Mouse (Mus musculus) layer of hippocampus, adult 2 months (tissue): ENCODE measurements around the gene Aebp2. TPM values are rescaled to one million over a fixed set of nuclear protein-coding genes. Genes with fewer than 3 reads are reported as not detected.
"Not testable (repeated sequence)": the region's sequence is repeated elsewhere in the genome, so short reads cannot be mapped to it uniquely, and the experiment has no call there.

Source experiments
- DNase-seq, 2 experiments: peaks; one replicate each; pipeline ENCODE4 v3.0.0; 2022; ENCODE audit warnings: low spot score in 2 of 2
- H3K27ac ChIP-seq: fragments of 200-600 bp; 2 replicates; pipeline ENCODE4 v1.8.1; 2022
- H3K4me3 ChIP-seq: fragments of 200-600 bp; 2 replicates; pipeline ENCODE4 v1.8.1; 2022; ENCODE audit warnings: mild to moderate bottlenecking
- CTCF ChIP-seq: fragments of 200-600 bp; conservative IDR thresholded peaks from 2 replicates; pipeline ENCODE4 v1.8.1; 2022; ENCODE audit warnings: antibody characterized with exemption, mild to moderate bottlenecking, moderate library complexity
- total RNA-seq, 2 experiments: library from RNA; stranded (reverse); gene quantifications; 2 replicates each; pipeline ENCODE4 v1.2.3; 2021

The Aebp2 gene
- total RNA-seq, 2 experiments from 2014 or later = 52.3 to 61.4 TPM

DNA sequence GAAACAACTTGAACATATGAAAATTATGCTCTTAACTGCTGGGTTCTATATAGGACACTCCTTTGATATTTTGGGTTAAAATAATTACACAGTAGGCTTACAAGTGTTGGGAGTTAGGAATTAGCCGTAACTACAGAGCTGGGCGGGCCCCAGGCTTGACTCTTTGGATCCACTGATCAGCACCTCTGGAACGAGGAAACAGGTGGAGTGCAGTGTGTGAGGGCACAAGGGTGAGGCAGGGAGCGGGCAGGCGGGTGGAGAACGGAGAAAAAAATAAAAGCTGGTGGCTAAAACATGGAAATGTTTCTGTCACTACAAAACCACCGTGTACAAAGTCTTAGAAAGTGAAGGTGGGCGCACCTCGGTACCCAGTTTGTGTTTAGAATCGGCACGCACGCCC is 20.2 kb downstream of the Aebp2 start:
- DNase-seq = no peak
- no peak overlapping the region for H3K4me3 ChIP-seq
- no peak for TF ChIP-seq CTCF
- H3K27ac ChIP-seq = no peak overlapping the region

DNA sequence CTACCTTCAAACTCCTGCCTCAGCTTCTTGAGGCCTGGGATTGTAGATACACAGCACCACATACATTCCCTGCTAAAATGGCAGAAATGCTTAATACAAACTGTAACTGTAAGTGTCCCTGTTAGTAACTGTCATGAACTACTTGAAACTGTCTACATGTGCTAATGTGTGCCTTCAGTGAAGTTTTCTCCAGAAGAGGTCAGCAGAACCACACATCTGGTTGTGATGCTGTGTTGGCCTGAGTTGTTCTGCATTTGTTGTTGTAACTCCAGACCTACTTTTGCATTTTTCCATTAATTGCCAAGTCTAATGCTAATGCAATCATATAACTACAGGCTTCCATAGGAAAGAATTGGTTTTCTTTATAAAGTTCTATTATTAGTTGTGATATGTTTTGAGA is 23.5 kb downstream of the Aebp2 start:
- H3K4me3 ChIP-seq = no peak overlapping the region
- no peak overlapping the region for H3K27ac ChIP-seq
- no peak for DNase-seq
- TF ChIP-seq CTCF = peak; percentile 35; the same call in 1 of the 2 replicates

DNA sequence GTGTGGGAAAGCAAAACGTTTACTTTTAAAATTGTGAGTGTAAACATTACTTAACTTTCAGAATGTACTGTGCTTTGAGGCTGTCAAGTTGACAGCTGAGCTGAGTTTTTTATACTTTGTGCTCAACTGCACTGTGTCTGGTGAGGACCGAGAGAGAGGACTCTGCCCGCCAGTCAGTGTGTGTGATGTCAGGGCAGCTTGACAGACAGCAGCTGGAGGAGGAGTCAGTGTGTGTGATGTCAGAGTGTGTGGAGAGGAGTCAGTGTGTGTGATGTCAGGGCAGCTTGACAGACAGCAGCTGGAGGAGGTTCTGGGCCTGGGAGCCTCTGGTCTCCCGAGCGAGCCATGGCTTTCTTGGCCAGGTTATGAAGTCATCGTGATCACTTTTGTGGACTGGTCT is 24.4 kb downstream of the Aebp2 start:
- Histone ChIP-seq H3K4me3 (no peak overlapping the region), H3K27ac (no peak overlapping the region)
- DNase-seq = no peak
- TF ChIP-seq CTCF = no peak

DNA sequence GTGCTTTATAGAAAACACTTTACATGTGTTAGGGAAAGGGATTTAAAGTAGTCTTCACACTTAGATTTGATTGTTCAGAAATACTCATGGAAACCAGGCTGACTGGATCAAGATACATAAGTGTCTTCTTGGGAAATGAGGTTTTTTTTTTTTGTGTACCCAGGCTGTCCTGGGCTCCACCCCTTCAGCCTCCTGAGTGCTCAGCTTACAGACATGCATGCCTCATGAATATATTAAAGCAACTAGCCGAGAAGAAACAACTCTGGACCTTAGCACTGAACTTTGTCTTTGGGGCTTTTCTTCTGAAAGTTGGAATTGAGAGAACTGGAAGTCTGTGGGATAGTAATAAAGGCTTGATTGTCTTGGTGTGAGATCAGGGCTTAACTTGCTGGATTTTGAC is 27.3 kb downstream of the Aebp2 start:
- H3K4me3 ChIP-seq = no peak overlapping the region
- H3K27ac ChIP-seq = no peak overlapping the region
- DNase-seq = no peak
- TF ChIP-seq CTCF = no peak

DNA sequence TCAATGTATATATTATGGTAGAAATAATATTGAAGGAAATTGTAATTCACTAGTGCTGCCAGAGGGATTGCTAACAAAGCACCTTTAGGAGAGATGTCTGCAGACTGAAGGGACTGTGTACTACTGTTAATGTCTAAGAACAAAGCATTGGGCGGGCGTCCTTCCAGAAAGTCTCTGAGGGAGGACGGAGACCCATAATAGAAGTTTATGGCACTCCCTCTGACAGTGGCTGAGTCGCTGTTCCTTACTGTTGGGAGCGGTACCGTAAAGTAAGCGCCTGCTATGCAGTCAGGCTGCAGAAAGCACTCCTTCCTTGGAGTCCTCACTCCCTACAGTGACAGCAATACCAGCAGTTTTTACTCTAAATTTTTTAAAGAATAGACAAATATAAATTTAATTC is 29.5 kb downstream of the Aebp2 start:
- H3K4me3 ChIP-seq = no peak overlapping the region
- no peak overlapping the region for H3K27ac ChIP-seq
- no peak for TF ChIP-seq CTCF
- no peak for DNase-seq

DNA sequence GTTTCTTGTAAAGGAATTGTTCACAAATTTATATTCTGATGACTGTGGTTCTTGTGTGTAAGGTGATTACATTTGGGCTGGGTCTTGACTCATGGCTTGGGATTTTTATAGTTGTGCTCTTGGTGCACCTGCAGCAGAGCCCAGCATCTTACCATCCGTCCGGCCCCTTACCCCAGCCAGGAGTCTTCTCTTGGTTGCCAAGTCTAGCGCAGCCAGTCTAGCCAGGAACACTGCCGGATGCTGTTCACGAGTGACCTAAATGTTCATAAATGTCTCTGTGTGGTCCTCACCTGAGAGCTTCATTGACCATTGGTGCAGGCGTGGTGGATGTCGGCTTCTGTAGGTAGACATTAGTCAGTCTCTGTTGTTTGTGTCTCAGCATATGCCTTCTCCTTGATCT is 33.0 kb downstream of the Aebp2 start:
- H3K27ac ChIP-seq = no peak overlapping the region
- H3K4me3 ChIP-seq = no peak overlapping the region
- no peak for TF ChIP-seq CTCF
- DNase-seq = no peak

DNA sequence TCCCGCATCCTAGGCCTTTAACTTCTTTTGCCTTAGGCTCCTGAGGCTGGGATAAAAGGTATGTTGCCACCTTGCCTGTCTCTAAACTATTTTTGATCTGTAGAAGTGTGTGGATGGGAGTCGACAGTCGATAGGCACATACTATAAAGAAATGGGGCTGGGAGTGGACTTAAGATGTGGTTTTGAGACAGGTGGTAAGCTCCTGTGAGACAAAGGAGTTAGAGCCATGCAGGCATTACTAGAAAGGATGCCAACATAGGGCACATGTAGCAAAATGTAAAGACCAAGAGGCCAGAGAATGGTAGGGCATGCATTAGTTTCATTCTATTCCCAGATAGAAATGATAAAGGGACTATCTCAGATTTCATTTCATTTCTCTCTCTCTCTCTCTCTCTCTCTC is 34.5 kb downstream of the Aebp2 start:
- TF ChIP-seq CTCF = no peak
- no peak for DNase-seq
- Histone ChIP-seq H3K4me3 (no peak overlapping the region), H3K27ac (no peak overlapping the region)

DNA sequence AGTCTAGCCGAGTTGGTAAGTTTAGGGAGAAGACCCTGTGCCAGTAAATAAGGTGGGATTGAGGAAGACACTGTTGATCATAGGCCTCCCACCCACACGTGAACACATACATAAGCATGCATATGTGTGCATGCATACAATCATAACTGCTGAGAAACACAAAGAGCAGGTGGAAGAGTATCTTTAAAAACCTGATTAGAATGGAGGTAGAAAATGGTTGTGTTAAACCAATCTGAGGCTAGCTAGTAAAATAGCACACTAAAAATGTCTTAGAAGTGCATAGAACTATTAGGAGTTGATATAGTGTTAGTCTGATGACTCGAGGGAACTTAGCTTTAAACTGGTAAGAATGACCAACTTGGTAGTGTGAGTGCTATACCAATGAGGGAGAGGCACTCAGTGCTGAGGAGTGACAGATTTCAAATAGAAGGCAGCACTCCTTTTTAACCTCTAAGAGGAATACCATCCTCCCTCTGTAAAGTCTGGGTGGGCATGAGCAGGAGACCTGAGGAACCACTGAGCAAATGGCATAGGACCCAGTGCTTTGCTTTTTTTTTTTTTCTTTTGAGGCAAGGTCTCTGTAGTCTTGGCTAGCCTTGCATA is 35.6 kb downstream of the Aebp2 start:
- no peak overlapping the region for H3K27ac ChIP-seq
- H3K4me3 ChIP-seq = no peak overlapping the region
- TF ChIP-seq CTCF = no peak
- DNase-seq = no peak

DNA sequence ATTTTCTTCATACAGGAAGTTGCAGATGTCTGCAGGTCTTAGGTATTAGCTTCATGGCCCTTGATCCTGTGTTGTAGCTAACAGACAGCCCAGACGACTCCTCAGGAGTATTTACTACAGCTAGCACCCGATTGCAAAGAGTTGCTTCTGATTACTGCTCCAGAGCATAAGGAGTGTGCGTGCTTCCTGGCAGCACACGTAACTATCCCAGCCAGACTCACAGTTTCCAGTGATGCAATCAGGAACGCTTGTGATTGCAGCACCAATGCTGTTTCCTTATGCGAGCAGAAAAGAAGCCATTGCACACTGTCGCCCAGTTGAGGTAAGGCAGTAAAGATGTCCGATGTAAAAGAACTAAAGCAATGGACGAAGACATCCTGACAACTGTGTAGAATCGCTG is 38.6 kb downstream of the Aebp2 start:
- no peak overlapping the region for H3K4me3 ChIP-seq
- H3K27ac ChIP-seq = no peak overlapping the region
- DNase-seq = no peak
- no peak for TF ChIP-seq CTCF

DNA sequence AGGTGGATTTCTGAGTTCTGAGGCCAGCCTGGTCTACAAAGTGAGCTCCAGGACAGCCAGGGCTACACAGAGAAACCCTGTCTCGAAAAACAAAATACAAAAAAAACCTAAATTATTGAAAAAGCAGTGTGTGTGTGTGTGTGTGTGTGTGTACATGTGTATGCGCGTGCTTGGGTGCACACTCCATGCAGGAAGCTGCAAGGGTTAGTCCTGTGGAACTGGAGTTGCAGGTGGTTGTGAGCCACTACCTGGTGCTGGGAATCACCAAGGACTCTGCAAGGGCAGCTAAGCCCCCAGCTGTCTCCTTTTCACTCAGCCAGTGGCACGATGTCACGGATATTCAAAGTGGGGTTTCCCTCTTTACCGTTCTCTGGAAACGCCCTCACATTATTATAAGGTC is 39.3 kb downstream of the Aebp2 start:
- Histone ChIP-seq H3K4me3 (no peak overlapping the region), H3K27ac (no peak overlapping the region)
- DNase-seq = no peak
- no peak for TF ChIP-seq CTCF

DNA sequence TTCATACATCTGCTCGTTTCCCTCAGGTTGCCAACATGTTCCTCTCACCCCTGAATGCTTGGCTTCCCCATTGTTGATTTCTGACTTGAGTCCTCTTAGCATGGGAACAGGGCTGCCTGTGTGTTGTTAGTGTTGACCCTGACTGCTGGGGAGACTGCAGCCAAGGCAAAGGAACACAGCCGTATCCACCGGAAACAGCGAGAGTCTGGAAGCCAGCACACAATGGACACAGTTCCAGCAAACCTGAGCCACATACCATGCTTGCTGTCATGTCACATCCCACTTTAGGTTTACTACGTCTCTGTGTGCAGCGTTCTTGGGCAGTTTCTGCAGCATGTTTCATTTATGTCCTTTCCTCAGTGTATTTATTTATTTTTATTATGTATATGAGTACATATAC is 39.8 kb downstream of the Aebp2 start:
- Histone ChIP-seq H3K4me3 (no peak overlapping the region), H3K27ac (no peak overlapping the region)
- no peak for DNase-seq
- TF ChIP-seq CTCF = no peak

DNA sequence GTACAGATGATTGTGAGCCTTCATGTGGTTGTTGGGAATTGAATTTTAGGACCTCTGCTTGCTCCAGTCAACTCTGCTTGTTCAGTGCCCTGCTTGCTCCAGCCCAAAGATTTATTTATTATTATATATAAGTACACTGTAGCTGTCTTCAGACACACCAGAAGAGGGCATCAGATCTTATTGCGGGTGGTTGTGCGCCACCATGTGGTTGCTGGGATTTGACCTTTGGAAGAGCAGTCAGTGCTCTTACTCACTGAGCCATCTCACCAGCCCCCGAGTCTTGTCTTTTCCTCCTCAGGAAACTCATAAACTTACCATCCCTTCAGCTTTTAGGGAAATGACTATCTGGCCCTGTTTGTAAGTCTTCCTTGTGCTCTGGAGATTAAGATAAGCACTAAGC is 40.2 kb downstream of the Aebp2 start:
- not testable (repeated sequence) for H3K4me3 ChIP-seq

DNA sequence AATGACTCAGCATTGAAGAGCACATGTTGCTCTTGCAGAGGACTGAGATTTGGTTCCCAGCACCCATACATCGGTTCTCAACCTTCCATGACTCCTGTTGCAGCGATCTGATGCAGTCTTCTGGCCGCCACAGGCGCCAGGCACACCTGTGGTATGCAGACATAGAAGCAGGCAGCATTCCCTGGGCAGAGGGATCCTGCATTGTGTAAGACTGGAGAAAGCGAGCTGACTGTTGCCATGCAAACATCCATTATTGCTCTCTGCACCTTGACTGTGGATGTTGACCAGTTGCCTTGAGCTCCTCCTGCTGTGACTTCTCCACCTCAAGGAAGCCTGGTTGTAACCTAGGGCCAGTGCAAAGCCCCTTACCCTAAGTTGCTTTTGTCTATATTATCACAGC is 42.1 kb downstream of the Aebp2 start:
- H3K27ac ChIP-seq = no peak overlapping the region
- no peak for DNase-seq
- no peak overlapping the region for H3K4me3 ChIP-seq
- TF ChIP-seq CTCF = no peak

More for the DNA sequence above, 40.2 kb downstream of the Aebp2 start:
- H3K27ac ChIP-seq, DNase-seq: not testable (repeated sequence)
- TF ChIP-seq CTCF = peak; percentile 61

DNA sequence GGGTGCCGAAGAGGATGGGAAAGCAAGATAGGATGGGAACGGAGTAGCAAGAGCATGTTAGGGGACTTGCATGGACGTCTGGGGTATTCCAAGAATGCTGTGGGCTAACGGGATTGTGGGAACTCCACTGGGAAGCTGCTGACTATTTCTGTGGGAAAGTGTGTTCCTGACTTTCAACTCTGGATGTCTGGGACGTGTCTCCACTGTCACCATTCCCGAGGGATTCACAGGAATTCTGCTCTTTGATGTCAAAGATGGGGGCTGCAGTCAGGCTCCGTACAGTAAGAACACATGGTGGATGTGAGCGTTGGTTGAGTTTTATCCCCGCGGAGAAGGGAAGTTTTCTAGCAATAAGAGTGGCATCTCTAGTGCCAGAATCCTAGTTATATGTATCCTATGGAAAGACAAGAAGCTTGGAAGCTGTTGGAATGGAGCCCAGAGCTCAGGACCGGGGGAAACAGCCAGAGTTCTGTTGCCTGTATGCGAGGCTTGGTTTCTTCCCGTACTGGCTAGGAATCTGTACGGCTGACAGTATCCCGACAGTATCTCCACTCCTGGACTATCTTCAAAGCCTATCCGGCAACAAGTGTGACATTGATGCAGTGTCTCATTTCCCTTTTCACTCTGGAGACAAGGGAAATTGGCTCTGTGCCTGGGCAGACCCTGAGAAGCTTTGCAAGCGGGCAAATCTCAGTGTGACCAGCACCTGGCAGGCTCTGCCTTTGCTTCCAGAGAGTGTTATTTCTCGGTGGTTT is 44.2 kb downstream of the Aebp2 start:
- peak overlapping the region; percentile 7; the same call in 1 of the 2 replicates for H3K27ac ChIP-seq
- no peak for TF ChIP-seq CTCF
- DNase-seq = no peak
- H3K4me3 ChIP-seq = no peak overlapping the region
